Mouse (Mus musculus): ENCODE measurements around the gene Cyp2j12. TPM values are rescaled to one million over a fixed set of nuclear protein-coding genes. Genes with fewer than 3 reads are reported as not detected.
"Not testable (repeated sequence)": the region's sequence is repeated elsewhere in the genome, so short reads cannot be mapped to it uniquely, and the experiment has no call there.

Gene Cyp2j12
- polyA plus RNA-seq, 1 experiment from 2014 or later = not detected

DNA sequence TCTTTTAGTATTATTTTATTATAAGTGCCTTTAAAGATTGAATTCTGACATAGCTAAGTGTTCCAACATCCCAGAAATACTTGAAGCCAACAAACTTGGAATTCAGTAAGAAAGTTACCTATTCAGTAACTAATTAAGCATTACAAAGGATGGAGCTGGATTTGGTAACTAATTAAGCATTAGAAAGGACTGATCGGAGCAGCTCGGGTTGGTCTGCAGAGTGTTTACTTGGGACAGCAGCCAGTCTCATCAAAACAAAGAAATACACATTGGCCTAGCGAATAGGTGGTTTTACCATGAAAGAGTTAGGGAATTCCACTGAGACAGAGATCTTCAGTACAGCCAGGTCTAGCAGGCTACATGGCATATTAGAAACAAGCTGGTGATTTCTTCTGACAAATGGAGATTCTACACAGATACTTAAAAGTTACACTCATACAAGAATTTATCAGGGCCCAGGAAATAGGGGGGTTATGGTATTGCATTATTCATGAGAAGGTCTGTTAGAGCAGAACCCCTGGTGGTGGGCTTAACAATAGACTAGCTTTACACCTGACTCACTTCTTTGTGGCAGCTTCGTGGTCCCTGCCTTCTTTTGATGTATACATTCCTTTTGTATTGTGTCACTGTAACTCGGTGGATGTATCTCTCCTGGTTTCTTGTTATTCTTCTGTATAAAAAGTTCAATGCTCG lies 51.5 kb downstream of the Cyp2j12 start:
- ATAC-seq (ENCODE audit: insufficient read depth); H3K27me3 ChIP-seq; H3K36me3 ChIP-seq (replicated peaks); H3K9me3 ChIP-seq (replicated peaks); H3K4me3 ChIP-seq (replicated peaks); H3K27ac ChIP-seq (replicated peaks); H3K9ac ChIP-seq; H3K4me2 ChIP-seq; H3K4me1 ChIP-seq (replicated peaks): not testable (repeated sequence)
- 49% methylated on average over 6 of the region's 6 CpGs for whole genome bisulfite sequencing (ENCODE audit: insufficient replicate concordance)

DNA sequence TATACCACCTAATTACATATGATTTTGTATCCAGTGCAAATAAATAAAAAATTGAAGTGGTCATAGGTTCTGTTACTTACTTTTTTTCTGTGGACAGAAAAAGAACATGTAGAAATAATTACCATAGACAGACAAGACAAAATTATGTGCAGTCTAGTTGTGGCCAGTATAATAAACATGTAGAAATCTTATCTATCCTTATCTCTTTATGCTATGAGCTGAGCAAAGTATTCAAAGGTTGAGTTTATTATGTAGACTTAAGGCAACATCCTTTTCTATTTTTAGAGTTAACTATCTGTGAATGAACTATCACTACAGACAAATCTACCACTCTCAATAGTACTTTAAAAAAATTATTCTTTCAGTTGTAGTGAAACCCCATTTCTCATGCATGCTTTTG lies 62.6 kb downstream of the Cyp2j12 start:
- H3K4me3 ChIP-seq (replicated peaks) = no peak overlapping the region
- no peaks in the 10 kb centered on the region for H3K9me3 ChIP-seq (replicated peaks)
- no peaks in the 10 kb centered on the region for H3K4me1 ChIP-seq (replicated peaks)
- H3K36me3 ChIP-seq (replicated peaks) = no peaks in the 10 kb centered on the region
- H3K27ac ChIP-seq (replicated peaks) = no peak overlapping the region
- H3K4me2 ChIP-seq = no peak overlapping the region
- no peak for ATAC-seq (ENCODE audit: insufficient read depth)
- H3K27me3 ChIP-seq = no peaks in the 10 kb centered on the region
- no peak overlapping the region for H3K9ac ChIP-seq

DNA sequence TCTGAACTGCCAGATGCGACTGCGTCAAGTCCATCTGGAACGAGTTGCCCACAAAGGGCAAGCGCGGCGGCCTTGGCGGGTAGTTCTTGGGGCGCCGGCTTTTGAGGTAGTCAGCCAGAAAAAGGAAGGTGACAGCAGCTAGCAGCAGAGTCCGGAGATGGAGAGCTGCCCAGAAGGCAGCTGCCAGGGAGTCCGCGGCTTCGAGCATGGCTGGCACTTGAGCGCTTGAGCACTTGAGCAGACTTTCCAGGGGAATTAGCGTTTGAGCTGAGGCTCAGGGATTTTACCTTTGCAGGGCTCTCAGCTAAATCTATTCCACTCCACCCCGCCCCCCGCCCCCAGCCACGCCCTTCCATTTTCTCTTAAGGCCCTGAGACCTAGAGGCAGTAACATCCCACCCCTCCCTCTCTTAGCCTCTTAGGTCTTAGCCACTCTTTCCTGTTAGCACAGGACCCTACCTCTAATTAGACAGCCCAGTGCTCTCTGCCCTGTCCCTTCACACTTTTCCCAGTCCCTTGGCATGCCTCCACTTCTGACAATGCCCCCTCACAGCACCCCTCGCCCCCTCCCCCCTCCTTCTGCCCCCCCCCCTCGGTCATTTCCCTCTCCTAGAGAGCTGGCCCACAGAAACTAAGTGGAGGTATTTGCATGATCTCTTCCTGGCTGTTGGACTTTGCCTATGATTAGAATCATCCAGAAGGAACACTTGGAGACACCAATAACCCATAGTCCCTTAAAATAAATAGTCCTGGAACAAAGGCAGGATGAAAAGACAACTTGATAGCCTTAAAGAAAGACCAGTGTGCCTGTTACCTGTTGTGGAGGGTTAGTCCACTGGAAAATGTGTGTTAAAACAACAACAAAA lies 63.5 kb downstream of the Cyp2j12 start, which contains the start of gene Cyp2j13:
Cyp2j13 (minus strand) TSS at position 286 of the 865 bp plus-strand sequence.
- H3K27me3 ChIP-seq = no peaks in the 10 kb centered on the region
- no peaks in the 10 kb centered on the region for H3K4me1 ChIP-seq (replicated peaks)
- no peak within 1 kb of the TSS for H3K4me2 ChIP-seq
- no peak for ATAC-seq (ENCODE audit: insufficient read depth)
- H3K4me3 ChIP-seq (replicated peaks) = no peak within 1 kb of the TSS
- H3K27ac ChIP-seq (replicated peaks) = no peak within 1 kb of the TSS
- no peak within 1 kb of the TSS for H3K9ac ChIP-seq
- H3K9me3 ChIP-seq (replicated peaks) = no peaks in the 10 kb centered on the region
- 11% methylated on average over 18 of the region's 20 CpGs for WGBS (ENCODE audit: insufficient replicate concordance)
- no peaks in the 10 kb centered on the region for H3K36me3 ChIP-seq (replicated peaks)

DNA sequence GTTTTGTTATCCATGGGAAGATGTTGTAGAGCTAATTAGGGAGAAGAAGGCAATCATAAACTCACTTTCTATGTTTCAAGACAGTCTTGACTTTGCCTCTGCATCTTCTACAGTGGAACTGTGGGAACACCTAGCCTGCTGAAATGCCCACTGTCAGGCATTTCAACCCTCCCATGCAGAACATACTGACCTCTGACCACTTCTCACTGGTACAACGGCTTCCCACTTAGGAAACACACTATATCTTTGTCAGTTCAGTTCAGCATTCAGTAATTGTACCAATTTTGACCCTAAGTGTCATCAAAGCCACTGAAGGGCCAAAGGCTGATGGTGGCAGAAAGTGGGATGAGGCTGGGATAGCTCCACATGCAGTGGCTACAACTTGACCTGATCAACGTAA lies 78.9 kb downstream of the Cyp2j12 start:
- no peak overlapping the region for H3K9ac ChIP-seq
- H3K4me1 ChIP-seq (replicated peaks) = no peaks in the 10 kb centered on the region
- no peak for ATAC-seq (ENCODE audit: insufficient read depth)
- no peak overlapping the region for H3K27ac ChIP-seq (replicated peaks)
- no peaks in the 10 kb centered on the region for H3K27me3 ChIP-seq
- no peaks in the 10 kb centered on the region for H3K9me3 ChIP-seq (replicated peaks)
- no peaks in the 10 kb centered on the region for H3K36me3 ChIP-seq (replicated peaks)
- H3K4me3 ChIP-seq (replicated peaks) = no peak overlapping the region
- 50% methylated on average over 2 of the region's 2 CpGs for WGBS (ENCODE audit: insufficient replicate concordance)
- H3K4me2 ChIP-seq = no peak overlapping the region

DNA sequence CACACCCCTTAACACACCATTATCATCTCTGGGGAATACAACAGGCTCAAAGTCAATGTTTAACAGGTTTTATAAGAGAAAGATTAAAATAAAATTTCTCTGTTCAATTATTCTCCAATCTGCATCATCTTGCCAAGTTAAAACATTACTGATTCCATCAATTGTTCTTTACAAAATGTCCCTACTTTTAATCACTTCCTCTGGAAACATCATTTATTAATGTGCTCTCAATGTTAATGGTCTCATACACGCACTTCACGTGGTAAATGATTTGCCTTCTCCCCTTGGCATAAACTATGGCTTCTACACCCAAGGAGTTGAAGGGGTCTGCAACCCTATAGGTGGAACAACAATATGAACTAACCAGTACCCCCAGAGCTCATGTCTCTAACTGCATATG lies 80.8 kb downstream of the Cyp2j12 start:
- ATAC-seq (ENCODE audit: insufficient read depth) = no peak
- WGBS (ENCODE audit: insufficient replicate concordance) = 58% methylated on average over 2 of the region's 2 CpGs
- Histone ChIP-seq H3K36me3 (replicated peaks) (no peaks in the 10 kb centered on the region), H3K27me3 (no peaks in the 10 kb centered on the region), H3K4me2 (no peak overlapping the region), H3K9ac (no peak overlapping the region), H3K4me3 (replicated peaks) (no peak overlapping the region), H3K4me1 (replicated peaks) (no peaks in the 10 kb centered on the region), H3K27ac (replicated peaks) (no peak overlapping the region), H3K9me3 (replicated peaks) (no peaks in the 10 kb centered on the region)

Other genes starting within 250 kb of the Cyp2j12 start
- gene Hook1, start 173.9 kb downstream of the Cyp2j12 start, polyA plus RNA-seq (2015; fragmentation: Nextera tagmentation; extraction: Ambion mirVana) = 6.2 and 7.3 TPM in 2 replicates
- gene Cyp2j13, start 63.6 kb downstream of the Cyp2j12 start, polyA plus RNA-seq (2015; fragmentation: Nextera tagmentation; extraction: Ambion mirVana) = not detected in 2 replicates
- not detected in 2 replicates for gene Cyp2j7, start 95.5 kb upstream of the Cyp2j12 start, polyA plus RNA-seq (2015; fragmentation: Nextera tagmentation; extraction: Ambion mirVana)
- gene Cyp2j11, start 207.5 kb upstream of the Cyp2j12 start, polyA plus RNA-seq (2015; fragmentation: Nextera tagmentation; extraction: Ambion mirVana) = not detected in 2 replicates

Data from liver, embryonic 15.5 days (tissue).